Mouse (Mus musculus) MEL (cell line): ENCODE measurements around the gene Polr3gl. TPM values are rescaled to one million over a fixed set of nuclear protein-coding genes. Genes with fewer than 3 reads are reported as not detected.
A peak's percentile ranks its signal among the peaks of the same experiment; 100 is the strongest.

ENCODE experiments used
- DNase-seq: peaks from one replicate; pipeline ENCODE4 v3.0.0; 2011; ENCODE audit warnings: low read depth, low spot score
- H3K27ac ChIP-seq: 2 replicates; pipeline ENCODE4 v1.5.1; 2012; ENCODE audit warnings: low read depth, mild to moderate bottlenecking, control low read depth, low read length, moderate library complexity; ENCODE audit not compliant: control insufficient read depth
- H3K27me3 ChIP-seq, 2 experiments: fragments of 150-350 bp in 1 of 2; sonication (generic) in 1 of 2; 2 replicates each; pipeline ENCODE4 v1.6.1; 2012; ENCODE audit warnings: low read length in 2 of 2, mild to moderate bottlenecking in 2 of 2, improper control_type of control experiment in 1 of 2, moderate library complexity in 1 of 2; ENCODE audit not compliant: insufficient read depth in 2 of 2, control insufficient read depth in 1 of 2
- H3K36me3 ChIP-seq, 2 experiments: 2 replicates each; pipeline ENCODE4 v1.6.1; 2012 to 2014; ENCODE audit warnings: low read length in 2 of 2, improper control_type of control experiment in 1 of 2, inconsistent platforms in 1 of 2, mild to moderate bottlenecking in 1 of 2; ENCODE audit not compliant: insufficient read depth in 2 of 2, control insufficient read depth in 1 of 2
- H3K4me1 ChIP-seq, 2 experiments: fragments of 150-350 bp in 1 of 2; sonication (generic) in 1 of 2; 2 replicates each; pipeline ENCODE4 v1.6.1; 2012; ENCODE audit warnings: low read length in 2 of 2, improper control_type of control experiment in 1 of 2, mild to moderate bottlenecking in 1 of 2; ENCODE audit not compliant: insufficient read depth in 2 of 2, control insufficient read depth in 1 of 2
- H3K4me3 ChIP-seq, 2 experiments: fragments of 150-350 bp in 1 of 2; sonication (generic) in 1 of 2; 2 replicates each; pipeline ENCODE4 v1.5.1; 2012; ENCODE audit warnings: low read depth in 2 of 2, low read length in 2 of 2, mild to moderate bottlenecking in 2 of 2, moderate library complexity in 2 of 2, control low read depth in 1 of 2, improper control_type of control experiment in 1 of 2; ENCODE audit not compliant: control insufficient read depth in 1 of 2, insufficient read depth in 1 of 2
- H3K79me2 ChIP-seq: 2 replicates; pipeline ENCODE4 v1.6.1; 2012; ENCODE audit warnings: mild to moderate bottlenecking, low read length, moderate library complexity; ENCODE audit not compliant: control insufficient read depth, poor library complexity, insufficient read depth
- H3K9ac ChIP-seq: 2 replicates; pipeline ENCODE4 v1.6.1; 2012; ENCODE audit warnings: low read depth, mild to moderate bottlenecking, control low read depth, low read length, moderate library complexity; ENCODE audit not compliant: control insufficient read depth, poor library complexity, severe bottlenecking
- H3K9me3 ChIP-seq: fragments of 150-350 bp; sonication (generic); replicated peaks from 2 replicates; pipeline ENCODE4 v1.6.1; 2012; ENCODE audit warnings: mild to moderate bottlenecking, low read length, improper control_type of control experiment, moderate library complexity; ENCODE audit not compliant: insufficient read depth
- BHLHE40 ChIP-seq: IDR thresholded peaks from 2 replicates; pipeline ENCODE4 v1.6.1; 2012; ENCODE audit warnings: low read depth, mild to moderate bottlenecking, inconsistent platforms, low read length, improper control_type of control experiment, borderline replicate concordance
- CHD1 ChIP-seq: IDR thresholded peaks from 2 replicates; pipeline ENCODE4 v1.6.1; 2012; ENCODE audit warnings: low read depth, mild to moderate bottlenecking, inconsistent platforms, low read length, improper control_type of control experiment
- CHD2 ChIP-seq: IDR thresholded peaks from 2 replicates; pipeline ENCODE4 v1.6.1; 2011; ENCODE audit warnings: low read length, improper control_type of control experiment
- E2F4 ChIP-seq: IDR thresholded peaks from 2 replicates; pipeline ENCODE4 v1.6.1; 2011; ENCODE audit warnings: low read depth, low read length, improper control_type of control experiment, borderline replicate concordance
- EP300 ChIP-seq, 2 experiments: IDR thresholded peaks; 2 replicates each; pipeline ENCODE4 v1.6.1; 2011; ENCODE audit warnings: improper control_type of control experiment in 2 of 2, low read length in 2 of 2, low read depth in 1 of 2, mild to moderate bottlenecking in 1 of 2
- ETS1 ChIP-seq: IDR thresholded peaks from 2 replicates; pipeline ENCODE4 v1.6.1; 2012; ENCODE audit warnings: low read depth, mild to moderate bottlenecking, inconsistent platforms, low read length, improper control_type of control experiment, moderate library complexity
- GABPA ChIP-seq: IDR thresholded peaks from 2 replicates; pipeline ENCODE4 v1.6.1; 2012; ENCODE audit warnings: low read depth, mild to moderate bottlenecking, inconsistent platforms, low read length, improper control_type of control experiment, moderate library complexity
- GATA1 ChIP-seq: IDR thresholded peaks from 2 replicates; pipeline ENCODE4 v1.6.1; 2011; ENCODE audit warnings: low read depth, low read length, improper control_type of control experiment
- HCFC1 ChIP-seq: IDR thresholded peaks from 2 replicates; pipeline ENCODE4 v1.6.1; 2012; ENCODE audit warnings: low read depth, mild to moderate bottlenecking, inconsistent platforms, low read length, improper control_type of control experiment, moderate library complexity
- JUND ChIP-seq: IDR thresholded peaks from 2 replicates; pipeline ENCODE4 v1.6.1; 2011; ENCODE audit warnings: low read depth, mild to moderate bottlenecking, improper control_type of control experiment, low read length
- KAT2A ChIP-seq: conservative IDR thresholded peaks from 2 replicates; pipeline ENCODE4 v1.6.1; 2012; ENCODE audit warnings: low read depth, low read length, improper control_type of control experiment, inconsistent platforms
- MAFK ChIP-seq: IDR thresholded peaks from 2 replicates; pipeline ENCODE4 v1.6.1; 2011; ENCODE audit warnings: low read depth, mild to moderate bottlenecking, low read length, improper control_type of control experiment, borderline replicate concordance
- MAX ChIP-seq: IDR thresholded peaks from 2 replicates; pipeline ENCODE4 v1.6.1; 2011; ENCODE audit warnings: low read length, improper control_type of control experiment
- MAZ ChIP-seq: IDR thresholded peaks from 2 replicates; pipeline ENCODE4 v1.6.1; 2012; ENCODE audit warnings: low read depth, mild to moderate bottlenecking, inconsistent platforms, low read length, improper control_type of control experiment
- MEF2A ChIP-seq: IDR thresholded peaks from 2 replicates; pipeline ENCODE4 v1.6.1; 2014; ENCODE audit warnings: low read depth, mild to moderate bottlenecking, inconsistent platforms, low read length, improper control_type of control experiment; ENCODE audit not compliant: poor library complexity, insufficient replicate concordance, severe bottlenecking; ENCODE audit errors: extremely low read depth
- MXI1 ChIP-seq: IDR thresholded peaks from 2 replicates; pipeline ENCODE4 v1.6.1; 2011; ENCODE audit warnings: mild to moderate bottlenecking, low read depth, low read length, improper control_type of control experiment
- MYB ChIP-seq: IDR thresholded peaks from 2 replicates; pipeline ENCODE4 v1.6.1; 2011; ENCODE audit warnings: mild to moderate bottlenecking, low read depth, low read length, improper control_type of control experiment
- MYC ChIP-seq: IDR thresholded peaks from 2 replicates; pipeline ENCODE4 v1.6.1; 2011; ENCODE audit warnings: low read depth, mild to moderate bottlenecking, low read length, improper control_type of control experiment, moderate library complexity
- NRF1 ChIP-seq: IDR thresholded peaks from 2 replicates; pipeline ENCODE4 v1.6.1; 2014; ENCODE audit warnings: low read depth, mild to moderate bottlenecking, inconsistent platforms, low read length, improper control_type of control experiment, moderate library complexity; ENCODE audit not compliant: poor library complexity, insufficient read depth, severe bottlenecking
- POLR2A ChIP-seq, 2 experiments: IDR thresholded peaks; 2 replicates each; pipeline ENCODE4 v1.6.1; 2011 to 2012; ENCODE audit warnings: low read length in 2 of 2, mild to moderate bottlenecking in 2 of 2, control low read depth in 1 of 2, improper control_type of control experiment in 1 of 2, low read depth in 1 of 2, moderate library complexity in 1 of 2; ENCODE audit not compliant: control insufficient read depth in 1 of 2, insufficient read depth in 1 of 2, poor library complexity in 1 of 2
- POLR2AphosphoS2 ChIP-seq: IDR thresholded peaks from 2 replicates; pipeline ENCODE4 v1.6.1; 2011; ENCODE audit warnings: low read length, improper control_type of control experiment
- POLR2AphosphoS5 ChIP-seq: IDR thresholded peaks from 2 replicates; pipeline ENCODE4 v1.6.1; 2012; ENCODE audit warnings: low read depth, borderline replicate concordance, mild to moderate bottlenecking, inconsistent platforms, low read length, moderate library complexity, mixed read lengths
- RAD21 ChIP-seq: IDR thresholded peaks from 2 replicates; pipeline ENCODE4 v1.6.1; 2011; ENCODE audit warnings: mild to moderate bottlenecking, low read depth, low read length, improper control_type of control experiment
- SIN3A ChIP-seq: IDR thresholded peaks from 2 replicates; pipeline ENCODE4 v1.6.1; 2012; ENCODE audit warnings: low read length, improper control_type of control experiment, inconsistent platforms
- SMC3 ChIP-seq: IDR thresholded peaks from 2 replicates; pipeline ENCODE4 v1.6.1; 2011; ENCODE audit warnings: low read depth, low read length, improper control_type of control experiment
- TAL1 ChIP-seq: IDR thresholded peaks from 2 replicates; pipeline ENCODE4 v1.6.1; 2012; ENCODE audit warnings: mild to moderate bottlenecking, inconsistent platforms, low read length, moderate library complexity, mixed read lengths
- TBP ChIP-seq: IDR thresholded peaks from 2 replicates; pipeline ENCODE4 v1.8.0; 2011; ENCODE audit warnings: low read depth, low read length, improper control_type of control experiment
- TCF12 ChIP-seq: IDR thresholded peaks from 2 replicates; pipeline ENCODE4 v1.6.1; 2014; ENCODE audit warnings: low read depth, mild to moderate bottlenecking, inconsistent platforms, low read length, improper control_type of control experiment, moderate library complexity
- UBTF ChIP-seq: IDR thresholded peaks from 2 replicates; pipeline ENCODE4 v1.6.1; 2012; ENCODE audit warnings: low read depth, mild to moderate bottlenecking, inconsistent platforms, low read length, improper control_type of control experiment, moderate library complexity, borderline replicate concordance; ENCODE audit not compliant: insufficient read depth
- USF1 ChIP-seq: IDR thresholded peaks from 2 replicates; pipeline ENCODE4 v1.6.1; 2014; ENCODE audit warnings: low read depth, mild to moderate bottlenecking, inconsistent platforms, low read length, improper control_type of control experiment, moderate library complexity
- USF2 ChIP-seq, 2 experiments: IDR thresholded peaks; 2 replicates each; pipeline ENCODE4 v1.6.1; 2011 to 2012; ENCODE audit warnings: improper control_type of control experiment in 2 of 2, low read length in 2 of 2, borderline replicate concordance in 1 of 2, inconsistent platforms in 1 of 2, low read depth in 1 of 2, mild to moderate bottlenecking in 1 of 2; ENCODE audit not compliant: insufficient read depth in 1 of 2
- ZC3H11A ChIP-seq: IDR thresholded peaks from 2 replicates; pipeline ENCODE4 v1.6.1; 2012; ENCODE audit warnings: low read depth, mild to moderate bottlenecking, inconsistent platforms, low read length, improper control_type of control experiment
- ZKSCAN1 ChIP-seq: IDR thresholded peaks from 2 replicates; pipeline ENCODE4 v1.6.1; 2012; ENCODE audit warnings: low read depth, mild to moderate bottlenecking, inconsistent platforms, low read length, improper control_type of control experiment, moderate library complexity
- ZMIZ1 ChIP-seq: IDR thresholded peaks from 2 replicates; pipeline ENCODE4 v1.6.1; 2012; ENCODE audit warnings: low read depth, mild to moderate bottlenecking, inconsistent platforms, low read length, improper control_type of control experiment, moderate library complexity
- ZNF384 ChIP-seq: IDR thresholded peaks from 2 replicates; pipeline ENCODE4 v1.6.1; 2012; ENCODE audit warnings: low read depth, mild to moderate bottlenecking, inconsistent platforms, low read length, improper control_type of control experiment
- polyA plus RNA-seq, 2 experiments: library from polyadenylated mRNA; stranded (reverse) in 1 of 2; unstranded in 1 of 2; fragments of >175 nt in 1 of 2; fragments of >200 nt in 1 of 2; gene quantifications; 2 replicates each; pipeline versions ENCODE4 v1.2.1 to v1.2.4; 2012; ENCODE audit warnings: low replicate concordance in 2 of 2, low read depth in 1 of 2; ENCODE audit not compliant: insufficient read length in 2 of 2, insufficient read depth in 1 of 2, missing spikeins in 1 of 2
- total RNA-seq: library from RNA; depleted of rRNA; stranded (reverse); fragments of 300-350 nt; gene quantifications from 2 replicates; pipeline ENCODE4 v1.2.3, GENCODE M21; 2012; rRNA removed

The Polr3gl gene
- 26.4 and 31.1 TPM in 2 replicates for total RNA-seq
- 10 to 100 TPM in 1 of 2 experiments, not detected in 1; 39.8 TPM for polyA plus RNA-seq

DNA sequence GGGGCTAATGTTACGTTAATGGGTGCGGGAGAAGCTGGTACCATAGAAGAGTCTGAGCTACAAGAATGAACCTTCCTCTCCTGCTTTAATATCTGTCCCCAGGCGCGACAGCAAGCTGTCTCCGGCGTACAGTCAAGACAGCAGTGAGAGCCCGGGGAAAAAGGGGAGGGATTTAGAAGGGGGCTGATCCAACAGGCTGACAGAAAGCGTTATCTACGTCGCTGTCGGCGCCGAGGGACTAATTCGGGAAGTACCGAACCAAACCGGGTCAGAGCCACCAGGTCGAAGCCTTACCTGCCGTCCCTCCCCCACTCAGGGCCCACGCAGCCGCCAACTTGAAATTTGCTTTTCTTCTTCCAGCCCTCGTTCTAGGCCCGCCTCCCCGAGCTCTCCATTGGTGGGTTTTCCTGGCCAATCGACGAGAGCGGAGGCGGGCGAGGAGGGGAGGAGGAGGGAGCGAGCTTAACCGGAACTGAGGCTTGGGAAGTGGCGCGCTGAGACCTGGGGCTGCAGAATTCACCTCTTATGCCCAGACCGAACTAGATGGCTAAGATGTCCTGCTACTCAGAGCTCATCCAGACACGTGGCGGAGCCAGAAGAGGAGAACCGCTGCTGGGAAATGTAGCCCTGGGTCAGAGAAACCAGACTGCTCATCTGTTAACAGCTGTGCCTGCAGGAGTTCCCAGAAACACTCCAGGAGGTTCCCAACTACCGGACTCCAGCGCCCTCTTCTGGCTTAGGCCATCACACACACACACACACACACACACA is at the start of gene Polr3gl:
Gene Polr3gl, minus strand, starts transcription at position 392 of the 771 bp plus-strand sequence.
- peak within 1 kb of the TSS; percentile 79 for H3K27ac ChIP-seq
- H3K27me3 ChIP-seq: no peaks in the 10 kb centered on the region
- peak; percentile 100 for DNase-seq
- peaks cover 3% of the 10 kb centered on the region; the same call in 1 of the 2 replicates for H3K79me2 ChIP-seq
- peaks cover 4 to 7% of the 10 kb centered on the region in 2 experiments; a peak in 3 of 4 replicates for H3K4me1 ChIP-seq
- H3K4me3 ChIP-seq: peak within 1 kb of the TSS; percentile 75 to 77
- peak within 1 kb of the TSS; percentile 76 for H3K9ac ChIP-seq
- H3K9me3 ChIP-seq: no peaks in the 10 kb centered on the region
- H3K36me3 ChIP-seq: peaks cover 0 to 5% of the 10 kb centered on the region in 2 experiments; a peak in 2 of 4 replicates
- TF ChIP-seq MAFK (no peak), JUND (no peak), HCFC1 (peak; percentile 74), BHLHE40 (no peak), ZMIZ1 (no peak; the same call in none of the 2 replicates), POLR2A (IDR thresholded peaks at IDR 0.05; ENCODE audit: control insufficient read depth in 1 of 2, insufficient read depth in 1 of 2, low read depth in 1 of 2, low read length in 2 of 2, poor library complexity in 1 of 2) (peak; percentile 92 to 97), CHD2 (peak; percentile 61), EP300 (IDR thresholded peaks at IDR 0.05; ENCODE audit: low read depth in 1 of 2, low read length in 2 of 2) (peak in 1 of 2 experiments; percentile 45; a peak in 1 of 4 replicates), ZNF384 (no peak), MXI1 (no peak; the same call in none of the 2 replicates), USF2 (IDR thresholded peaks at IDR 0.05; ENCODE audit: borderline replicate concordance in 1 of 2, insufficient read depth in 1 of 2, low read depth in 1 of 2, low read length in 2 of 2) (no peak), USF1 (no peak), ETS1 (peak; percentile 43; the same call in 1 of the 2 replicates), RAD21 (peak; percentile 36), UBTF (no peak), GABPA (no peak), MYB (no peak), MAZ (no peak), TAL1 (no peak), MEF2A (no peak), POLR2AphosphoS2 (peak; percentile 89), POLR2AphosphoS5 (no peak), ZC3H11A (no peak), MAX (peak; percentile 66), SMC3 (peak; percentile 40), TBP (peak; percentile 81), GATA1 (peak; percentile 79), MYC (peak; percentile 76), KAT2A (no peak; the same call in 1 of the 2 replicates), ZKSCAN1 (no peak), TCF12 (peak; percentile 80), CHD1 (no peak), E2F4 (no peak), SIN3A (peak; percentile 82; the same call in 1 of the 2 replicates), NRF1 (peak; percentile 60; the same call in 1 of the 2 replicates)
